Mouse (Mus musculus): ENCODE results near the gene Gpank1.

DNA sequence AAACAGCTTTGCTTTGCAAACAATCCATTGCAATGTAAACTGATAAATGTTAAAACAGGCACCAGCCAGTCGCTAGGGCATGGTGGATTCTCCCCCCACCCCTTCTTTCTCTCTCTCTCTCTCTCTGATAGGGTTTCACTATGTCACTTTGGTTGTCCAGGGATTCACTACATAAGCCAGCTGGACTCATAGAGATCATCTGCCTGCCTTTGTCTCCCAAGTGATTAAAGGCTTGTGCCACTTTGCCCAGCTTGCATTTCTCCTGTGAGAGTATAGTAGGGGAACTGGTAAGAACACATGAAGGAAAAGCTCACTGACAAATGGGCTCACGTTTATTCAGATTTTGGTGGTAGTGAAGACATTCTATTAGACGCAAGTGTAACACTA lies 10.9 kb downstream of the Gpank1 start:
- TF ChIP-seq EP300 (IDR thresholded peaks at IDR 0.05; ENCODE audit: low read depth), result no peak
- no peak for TF ChIP-seq CTCF (IDR thresholded peaks at IDR 0.05; ENCODE audit: low read depth)

Data from heart, postnatal 0 days (tissue).